Mouse (Mus musculus): ENCODE data around the gene Olfr1412. TPM values are rescaled to one million over a fixed set of nuclear protein-coding genes. Genes with fewer than 3 reads are reported as not detected.

Gene Olfr1412
- total RNA-seq (2022) = not detected

DNA sequence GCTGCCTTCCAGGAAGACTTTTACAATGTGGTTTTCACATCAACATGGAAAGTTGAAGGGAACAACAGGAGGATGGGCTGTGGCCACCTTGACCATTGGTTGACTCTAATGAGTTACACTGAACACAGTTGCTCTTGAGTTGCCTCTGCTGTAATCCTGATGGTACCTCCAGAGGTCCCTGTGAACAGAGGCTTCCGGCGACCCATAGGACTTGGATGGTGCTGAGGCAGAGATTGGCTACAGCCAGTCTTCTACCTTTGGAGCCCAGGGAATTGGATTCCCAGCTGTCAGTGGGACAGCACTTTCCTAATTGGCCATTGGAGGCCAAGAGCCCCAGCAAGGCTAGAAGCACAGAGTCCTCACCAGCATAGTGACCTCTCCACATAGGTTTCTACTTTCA, at the start of gene Olfr1412:
Gene Olfr1412, plus strand, starts transcription at position 301 of the 400 bp plus-strand sequence.
- DNase-seq (ENCODE audit: low spot score in 2 of 2) = no peak

DNA sequence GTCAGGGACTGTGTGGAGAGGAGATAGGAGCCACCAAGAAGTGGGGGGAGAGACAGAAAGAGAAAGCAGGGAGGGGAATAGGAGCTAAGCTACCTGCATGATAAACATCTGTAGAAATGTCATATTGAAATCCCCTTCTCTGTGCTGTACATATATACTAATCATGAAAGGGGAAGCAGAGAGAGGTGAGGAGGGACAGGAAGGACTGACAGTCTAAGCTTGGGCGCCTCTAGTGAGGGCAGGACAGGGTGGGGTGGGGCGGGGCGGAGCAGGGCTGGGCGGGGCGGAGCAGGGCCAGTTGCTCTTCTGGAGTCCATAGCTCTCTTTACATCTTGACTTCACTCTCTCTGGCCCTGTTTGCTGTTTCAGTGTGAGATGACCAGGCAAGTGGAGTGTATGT, 48.6 kb upstream of the Olfr1412 start:
- DNase-seq (ENCODE audit: low spot score in 2 of 2) = no peak

DNA sequence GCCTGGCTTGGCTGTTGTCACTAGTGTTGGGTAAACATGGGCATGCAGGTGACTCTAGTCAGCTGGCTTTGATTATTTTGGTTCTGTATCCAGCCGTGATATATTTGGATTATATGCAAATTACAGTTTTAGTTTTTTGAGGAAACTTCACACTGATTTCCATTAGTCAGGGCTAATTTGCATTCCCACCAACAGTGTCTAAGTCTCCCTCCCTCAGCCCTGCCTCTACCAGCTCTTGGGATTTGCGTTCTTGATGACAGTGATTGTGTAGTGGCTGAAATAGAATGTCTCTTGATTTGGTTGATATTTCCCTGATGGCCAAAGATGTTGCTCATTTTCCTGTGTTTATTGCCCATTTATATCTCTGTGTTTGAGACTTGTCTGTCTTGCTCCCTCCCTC, 46.5 kb upstream of the Olfr1412 start:
- DNase-seq (ENCODE audit: low spot score in 2 of 2) = no peak

DNA sequence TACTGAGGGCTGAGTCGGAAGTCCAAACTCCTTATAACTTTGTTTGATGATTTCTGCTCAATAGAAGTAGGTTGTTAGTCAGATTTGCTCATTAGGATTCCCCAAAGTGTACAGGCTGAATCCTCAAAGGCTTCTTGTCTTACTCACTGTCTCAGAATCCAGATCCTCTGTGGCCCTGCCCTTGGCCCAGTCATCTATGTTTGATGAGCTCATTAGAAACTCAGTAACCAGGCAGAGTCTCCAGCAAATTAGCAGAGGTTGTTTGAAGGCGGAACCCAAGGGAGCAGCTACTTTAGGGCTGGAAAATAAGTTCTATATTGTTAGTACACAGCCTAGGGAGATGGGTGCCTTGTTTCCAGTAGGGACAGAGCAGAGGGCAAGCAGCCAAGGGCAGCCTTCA, 39.6 kb upstream of the Olfr1412 start:
- DNase-seq (ENCODE audit: low spot score in 2 of 2) = no peak

DNA sequence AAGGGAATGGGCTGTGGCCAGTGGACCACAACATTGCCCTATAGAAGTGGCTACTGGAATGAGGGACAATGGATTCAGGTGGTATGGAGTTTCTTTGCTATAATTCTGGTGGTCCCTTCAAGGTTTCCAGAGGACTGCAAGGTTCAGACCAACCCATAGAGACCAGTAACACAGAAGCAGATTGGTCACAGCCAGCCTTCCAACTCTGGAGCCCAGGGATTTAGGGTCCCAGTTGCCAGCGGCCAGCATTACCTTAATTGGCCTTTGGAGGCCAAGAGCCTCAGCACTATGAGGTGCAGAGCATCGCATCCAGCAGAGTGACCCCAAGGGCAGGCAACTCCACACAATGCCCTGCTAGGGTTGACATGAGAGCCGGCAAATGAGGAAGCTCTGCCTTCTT, 14.6 kb upstream of the Olfr1412 start, which contains the start of gene Olfr1413:
Gene Olfr1413, plus strand, starts transcription at position 301 of the 400 bp plus-strand sequence.
- DNase-seq (ENCODE audit: low spot score in 2 of 2) = no peak

DNA sequence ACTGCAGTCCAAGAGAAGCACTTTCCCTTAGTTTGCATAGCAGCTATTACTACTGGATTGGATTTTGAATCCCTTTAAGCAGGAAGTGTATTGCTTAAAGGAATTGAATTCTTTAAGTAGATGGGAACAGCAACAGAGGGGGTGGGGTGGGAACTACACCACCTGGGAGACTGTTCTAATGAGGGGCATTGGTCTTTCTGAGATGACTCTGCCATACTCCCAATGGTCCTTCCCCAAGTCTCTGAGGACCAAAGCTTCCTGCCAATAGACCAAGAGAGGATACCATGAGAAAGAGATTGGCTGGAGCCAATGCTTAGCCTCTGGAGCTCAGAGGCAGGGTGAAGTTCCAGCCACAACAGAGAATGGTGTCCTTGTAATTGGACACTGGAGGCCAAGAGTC, 8.5 kb downstream of the Olfr1412 start, which contains the start of gene Olfr1411:
Gene Olfr1411, plus strand, starts transcription at position 301 of the 400 bp plus-strand sequence.
- DNase-seq (ENCODE audit: low spot score in 2 of 2) = no peak

DNA sequence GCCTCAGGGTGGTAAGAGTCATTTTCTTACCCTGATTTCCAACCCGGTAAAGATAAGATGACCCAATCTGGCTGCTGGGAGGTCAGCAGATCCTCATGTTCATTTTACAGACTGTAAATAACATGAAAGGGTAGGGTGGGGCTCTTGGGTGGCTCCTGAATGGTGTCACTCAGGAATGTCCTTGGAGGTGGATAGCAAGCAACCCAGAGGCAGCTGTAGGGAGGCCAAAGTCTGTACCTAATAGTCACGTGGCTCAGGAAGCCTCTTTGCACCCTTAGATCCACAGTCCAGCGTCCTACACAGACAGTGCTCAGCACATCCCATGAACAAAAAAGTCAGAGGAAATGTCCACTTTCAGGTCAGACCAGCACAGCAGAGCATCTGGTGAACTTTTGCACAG, 10.4 kb downstream of the Olfr1412 start:
- no peak for DNase-seq (ENCODE audit: low spot score in 2 of 2)

DNA sequence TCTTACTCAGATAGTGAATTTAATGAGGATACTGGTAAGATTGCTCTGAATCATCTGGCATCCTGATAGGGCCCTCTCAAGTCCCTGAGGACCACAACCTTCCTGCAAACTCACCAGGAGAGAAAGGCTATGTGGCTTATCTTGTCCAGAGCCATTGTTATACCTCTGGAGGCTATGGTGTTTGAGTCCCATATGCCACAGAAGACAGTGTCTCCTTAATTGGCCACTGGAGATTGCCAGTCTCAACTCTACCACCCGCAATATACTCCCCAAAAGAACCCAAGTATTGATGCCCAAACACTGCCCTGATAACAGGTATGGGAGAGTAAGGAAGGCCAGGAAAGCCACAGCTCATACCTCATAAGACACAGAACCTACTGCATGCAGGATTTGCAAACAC, 19.9 kb downstream of the Olfr1412 start, which contains the start of gene Olfr1410:
Gene Olfr1410, plus strand, starts transcription at position 301 of the 400 bp plus-strand sequence.
- no peak for DNase-seq (ENCODE audit: low spot score in 2 of 2)

DNA sequence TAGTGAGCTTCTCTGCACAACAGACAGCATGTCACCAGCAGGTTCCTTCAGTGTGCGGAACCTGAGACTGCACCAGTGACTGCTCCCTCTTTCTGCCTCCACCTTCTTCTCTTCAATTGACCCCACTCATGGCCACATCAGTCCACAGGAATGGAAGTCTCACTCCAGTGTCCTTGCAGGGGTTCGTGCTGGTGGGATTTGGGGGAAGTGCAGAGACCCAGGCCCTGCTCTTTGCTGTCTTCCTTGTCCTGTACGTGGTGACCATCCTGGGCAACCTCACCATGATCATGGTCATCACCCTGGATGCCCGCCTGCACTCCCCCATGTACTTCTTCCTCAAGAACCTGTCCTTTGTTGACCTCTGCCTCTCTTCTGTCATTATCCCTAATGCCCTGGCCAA, 22.1 kb downstream of the Olfr1412 start:
- no peak for DNase-seq (ENCODE audit: low spot score in 2 of 2)

DNA sequence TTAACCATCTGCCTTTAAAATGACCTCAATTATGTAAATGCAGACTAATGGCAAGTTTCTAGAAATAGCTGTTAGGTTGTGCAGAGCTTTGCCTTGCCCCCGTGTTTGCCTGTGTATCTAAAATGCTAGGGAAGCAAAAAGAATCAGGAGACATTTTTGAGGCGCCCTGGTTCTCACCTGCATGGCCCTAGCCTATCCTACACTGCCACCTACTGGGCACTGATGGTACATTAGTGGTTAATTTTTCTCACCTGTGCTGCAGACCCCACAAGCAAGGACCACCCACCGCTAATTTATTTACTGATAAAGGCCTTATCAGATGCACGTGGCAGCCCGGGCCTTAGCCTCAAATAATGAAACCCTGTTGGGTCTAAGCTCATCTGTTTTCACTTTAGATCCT, 25.4 kb downstream of the Olfr1412 start:
- DNase-seq (ENCODE audit: low spot score in 2 of 2) = peak in 1 of 2 experiments; percentile 6

DNA sequence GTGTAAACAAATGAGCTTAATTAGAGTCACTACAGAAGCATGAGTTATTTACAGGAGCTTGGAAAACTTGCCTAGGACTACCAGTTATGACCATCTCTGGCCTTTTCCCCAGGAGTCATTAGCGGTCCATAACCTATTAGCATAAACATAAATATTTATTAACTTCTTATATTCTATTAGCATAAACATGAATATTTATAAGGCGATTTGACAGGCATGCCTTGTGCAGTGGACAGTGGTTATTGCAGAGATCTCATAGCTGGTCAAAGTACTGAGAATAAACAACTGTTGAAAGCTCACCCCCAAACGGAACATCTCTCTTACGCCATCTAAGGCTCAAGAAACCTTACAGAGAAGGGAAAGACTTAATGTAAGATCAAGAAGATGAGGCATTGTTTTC, 27.6 kb downstream of the Olfr1412 start:
- DNase-seq (ENCODE audit: low spot score in 2 of 2) = no peak

DNA sequence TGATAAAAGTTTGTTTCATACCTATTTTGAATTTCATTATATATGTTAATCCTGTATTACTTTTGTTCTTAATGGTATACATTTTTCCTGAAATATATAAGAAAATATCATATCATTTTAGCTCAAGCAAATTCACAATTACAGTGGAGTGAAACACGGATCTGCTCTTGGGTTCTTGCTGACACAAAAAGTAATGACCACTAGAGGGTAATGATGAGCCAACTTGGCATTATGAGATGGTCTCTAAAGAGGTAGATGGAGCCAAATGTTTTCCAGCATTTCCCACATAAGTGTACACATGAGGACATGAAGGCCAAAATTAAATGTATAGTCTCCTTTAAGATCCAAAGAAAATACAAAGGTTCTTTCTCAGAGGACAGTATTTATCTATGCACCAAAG, 28.9 kb downstream of the Olfr1412 start:
- no peak for DNase-seq (ENCODE audit: low spot score in 2 of 2)

DNA sequence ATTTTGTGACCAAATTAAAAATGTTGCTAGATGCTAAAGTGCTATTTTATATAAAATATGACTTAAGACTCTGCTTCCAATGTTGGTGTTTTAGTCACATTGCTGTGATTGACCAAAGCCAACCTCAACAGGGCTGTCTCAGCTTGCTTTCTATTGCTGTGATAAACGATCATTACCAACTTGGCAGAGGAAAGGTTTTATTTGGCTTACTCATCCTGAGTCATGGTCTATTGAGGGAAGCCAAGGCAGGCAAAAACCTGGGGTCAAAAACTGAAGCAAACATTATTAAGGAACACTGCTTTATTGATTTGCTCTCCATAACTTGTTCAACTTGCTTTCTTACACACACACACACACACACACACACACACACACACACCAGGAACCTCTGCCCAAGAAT, 30.5 kb downstream of the Olfr1412 start:
- no peak for DNase-seq (ENCODE audit: low spot score in 2 of 2)

DNA sequence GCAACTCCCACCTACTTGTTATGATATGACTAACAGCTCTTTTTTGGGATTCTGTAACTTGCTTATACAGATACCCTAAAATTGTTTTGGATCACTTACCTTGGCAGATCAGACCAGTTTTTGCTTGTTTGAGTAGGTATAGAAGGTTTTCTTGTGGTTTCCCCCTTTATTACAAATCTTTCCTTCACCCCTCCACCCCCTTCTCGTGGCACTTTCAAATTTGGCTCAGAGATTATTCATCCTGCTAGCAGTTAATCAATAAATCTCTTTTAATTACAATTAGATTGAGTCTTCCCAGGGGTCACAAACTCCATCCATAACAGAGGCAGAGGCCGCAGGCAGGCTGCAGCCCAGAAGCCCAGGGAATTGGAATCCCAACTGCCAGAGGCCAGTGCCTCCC, 31.9 kb downstream of the Olfr1412 start, which contains the start of gene Olfr12:
Gene Olfr12, plus strand, starts transcription at position 301 of the 400 bp plus-strand sequence.
- DNase-seq (ENCODE audit: low spot score in 2 of 2) = no peak

DNA sequence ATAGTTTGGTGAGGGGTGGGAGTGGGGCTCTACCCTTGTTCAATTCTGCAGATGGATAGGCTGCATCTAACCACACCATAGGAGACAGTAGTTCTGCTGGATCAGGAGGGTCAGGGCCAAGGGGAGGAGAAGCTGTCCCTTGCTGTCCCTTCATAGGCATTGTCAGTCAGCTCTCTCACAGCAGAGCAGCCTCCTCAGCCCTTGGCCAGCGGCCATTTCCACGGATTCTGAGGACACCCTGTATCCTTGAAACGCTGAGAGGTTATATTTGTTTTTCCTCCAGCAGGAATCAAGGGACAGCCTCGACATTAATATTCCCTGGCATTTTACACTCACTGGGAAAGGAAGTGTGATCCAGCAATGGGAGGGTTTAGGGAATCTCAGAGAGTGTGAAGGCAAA, 32.8 kb downstream of the Olfr1412 start:
- DNase-seq (ENCODE audit: low spot score in 2 of 2) = no peak

DNA sequence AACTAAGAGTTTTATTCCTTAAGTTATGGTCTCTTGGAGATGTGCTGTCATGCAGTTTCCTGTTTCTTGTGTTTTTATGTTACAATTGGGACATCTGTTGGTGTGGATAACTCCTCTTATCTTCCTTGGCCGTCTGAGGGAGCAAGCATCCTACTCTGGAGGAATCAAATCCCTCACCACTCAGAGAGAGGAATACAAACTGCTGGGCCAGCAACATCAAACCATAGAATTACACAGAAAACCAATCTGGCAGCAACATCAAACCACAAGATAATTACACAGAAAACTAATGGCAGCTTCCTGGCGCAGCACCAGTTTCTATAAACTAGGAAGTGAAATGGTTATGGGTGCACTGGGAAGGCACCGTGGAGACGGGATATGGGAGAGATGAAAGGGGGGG, 42.6 kb downstream of the Olfr1412 start:
- no peak for DNase-seq (ENCODE audit: low spot score in 2 of 2)

DNA sequence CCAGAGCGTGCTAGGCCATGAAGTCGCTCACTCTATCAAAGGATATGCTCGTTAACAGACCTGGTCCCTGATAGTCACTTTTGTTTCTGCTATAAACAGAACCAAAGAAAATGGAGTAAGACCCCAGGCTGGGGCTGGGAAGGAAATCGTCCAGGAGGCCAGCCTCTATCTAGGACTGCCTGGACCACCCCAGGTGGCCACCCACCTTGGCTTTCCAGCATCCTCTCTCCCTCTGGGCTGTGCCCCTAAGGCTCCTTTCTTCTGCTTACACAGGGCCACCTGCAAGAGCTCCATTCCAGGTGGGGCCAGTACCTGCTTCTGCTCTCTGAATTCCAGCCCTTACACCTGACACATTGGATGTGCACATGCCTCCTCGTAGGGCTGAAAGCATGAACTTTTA, 46.6 kb downstream of the Olfr1412 start:
- DNase-seq (ENCODE audit: low spot score in 2 of 2) = no peak

DNA sequence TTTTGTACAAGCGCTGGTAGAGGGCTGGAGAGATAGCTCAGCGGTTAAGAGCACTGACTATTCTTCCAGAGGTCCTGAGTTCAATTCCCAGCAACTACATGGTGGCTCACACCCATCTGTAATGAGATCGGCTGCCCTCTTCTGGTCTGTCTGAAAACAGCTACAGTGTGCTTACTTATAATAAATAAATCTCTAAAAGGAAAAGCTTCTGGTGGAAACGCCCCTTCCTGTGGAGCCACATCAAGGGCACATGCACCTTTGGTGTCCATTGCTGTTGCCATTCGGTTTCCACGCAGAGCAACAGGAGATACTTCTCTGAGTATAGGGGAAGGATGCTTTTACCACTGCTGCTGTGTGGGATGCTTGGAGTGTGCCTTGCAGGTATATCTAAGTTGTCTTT, 47.4 kb downstream of the Olfr1412 start:
- no peak for DNase-seq (ENCODE audit: low spot score in 2 of 2)

DNA sequence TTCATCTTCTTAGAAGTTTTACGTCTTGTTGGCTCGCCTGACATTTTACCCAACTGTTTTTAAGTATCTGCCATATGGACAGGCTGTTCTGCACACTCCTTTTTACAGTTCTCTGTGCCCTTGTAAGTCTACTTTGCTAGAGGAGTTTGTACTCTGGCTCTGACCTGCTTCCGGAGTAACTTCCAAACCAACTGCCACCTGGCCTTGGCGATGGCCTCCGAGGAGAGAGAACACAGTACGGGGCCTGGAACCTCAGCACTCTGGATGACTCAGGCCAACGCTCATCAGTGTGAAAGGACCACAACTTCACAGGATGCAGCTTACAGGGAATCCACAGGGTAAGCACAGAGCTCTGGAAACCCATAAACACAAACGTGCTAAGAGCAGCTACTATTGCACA, 48.1 kb downstream of the Olfr1412 start:
- no peak for DNase-seq (ENCODE audit: low spot score in 2 of 2)

DNA sequence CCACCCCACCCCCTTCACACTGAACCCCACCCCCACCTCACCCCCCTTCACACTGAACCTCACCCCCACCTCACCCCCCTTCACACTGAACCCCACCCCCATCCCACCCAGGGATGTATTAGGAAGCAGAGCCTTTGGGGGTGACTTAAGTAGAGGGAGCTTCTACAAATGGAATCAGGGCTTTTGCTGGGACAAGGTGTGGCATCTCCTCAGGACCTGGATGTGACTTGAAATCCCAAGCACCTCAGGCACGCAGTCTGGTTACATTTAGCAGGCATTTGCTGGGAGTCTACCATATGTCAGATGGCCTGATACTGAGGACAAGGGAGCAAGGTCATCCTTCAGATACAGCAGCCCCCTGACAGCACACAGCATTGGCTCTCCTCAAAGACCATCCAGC, 49.0 kb downstream of the Olfr1412 start:
- no peak for DNase-seq (ENCODE audit: low spot score in 2 of 2)

DNA sequence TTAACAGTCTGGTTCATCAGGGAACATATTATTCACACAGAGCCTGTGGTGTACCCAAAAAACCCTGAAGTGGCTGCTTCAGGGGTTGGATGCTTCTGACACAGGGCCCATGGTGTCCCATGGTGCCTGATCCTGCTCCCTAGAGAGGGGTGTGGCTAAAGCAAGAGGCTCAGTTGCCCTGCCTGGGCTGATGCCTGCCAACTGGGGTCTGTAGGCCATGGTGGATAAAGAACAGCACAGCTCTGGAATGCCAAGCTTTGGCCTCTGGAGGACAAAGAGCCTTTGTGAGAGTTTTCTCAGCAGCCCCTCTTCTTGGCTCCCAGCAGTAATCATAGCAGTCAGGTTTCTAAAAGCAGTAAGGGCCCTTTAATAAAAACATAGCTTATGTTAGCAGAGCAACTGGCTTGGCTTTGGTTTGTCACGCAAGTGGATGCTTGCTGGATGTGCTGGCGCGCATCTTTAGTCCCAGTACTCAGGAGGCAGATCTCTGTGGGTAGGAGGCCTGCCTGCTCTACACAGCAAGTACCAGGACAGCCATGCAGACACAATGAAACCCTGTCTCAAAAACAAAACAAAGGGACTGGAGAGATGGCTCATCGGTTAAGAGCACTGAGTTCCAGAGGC, 49.5 kb downstream of the Olfr1412 start:
- DNase-seq (ENCODE audit: low spot score in 2 of 2) = no peak

DNA sequence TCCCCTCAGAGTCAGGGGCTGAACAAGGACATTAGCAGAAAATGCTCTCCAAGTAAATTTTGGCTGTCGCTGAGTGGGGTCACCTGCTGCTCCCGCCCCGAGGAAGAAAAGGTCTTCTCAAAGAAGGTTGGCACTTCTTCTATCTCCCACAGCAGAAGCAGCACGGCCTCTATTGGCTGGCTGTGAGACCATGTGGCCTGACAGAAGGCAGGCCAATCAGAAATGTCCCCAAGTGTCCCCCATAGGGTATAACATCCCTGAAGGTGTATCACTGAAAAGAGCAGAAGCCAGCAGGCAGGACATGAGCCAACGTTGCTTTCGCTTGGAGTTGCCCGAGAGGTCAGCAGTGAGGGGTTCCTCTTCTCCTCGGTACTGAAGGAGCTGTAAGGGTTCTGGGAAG, 50.4 kb downstream of the Olfr1412 start:
- no peak for DNase-seq (ENCODE audit: low spot score in 2 of 2)

DNA sequence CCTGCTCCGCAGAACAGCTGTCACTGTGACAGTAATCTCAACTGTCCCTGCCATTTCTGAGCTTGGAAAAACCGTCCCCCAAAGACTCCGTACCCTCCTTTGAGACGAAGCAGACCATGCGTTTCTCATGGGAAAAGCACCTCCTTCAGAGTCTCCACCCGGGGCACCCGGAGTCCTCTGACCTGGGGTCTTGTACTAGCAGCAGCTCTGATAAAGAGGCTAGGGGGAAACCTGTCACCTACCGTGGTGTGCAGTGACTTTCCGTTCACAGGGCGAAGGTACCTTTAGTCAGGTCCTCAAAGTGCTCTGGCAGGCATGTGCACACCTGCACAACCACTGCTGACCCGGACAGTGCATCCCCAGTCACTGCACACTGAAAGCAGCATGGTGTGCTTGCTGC, 51.1 kb downstream of the Olfr1412 start:
- no peak for DNase-seq (ENCODE audit: low spot score in 2 of 2)

Measured in gastrocnemius, adult 8-10 months (tissue).